Mouse (Mus musculus) ES-Bruce4 (cell line): Measurements from ENCODE around the gene Stx2.
A peak's percentile ranks its signal among the peaks of the same experiment; 100 is the strongest.

Experiments
- CTCF ChIP-seq: IDR thresholded peaks from one replicate; pipeline ENCODE4 v1.8.1; 2011; ENCODE audit warnings: low read depth, low read length
- EP300 ChIP-seq: IDR thresholded peaks from 2 replicates; pipeline ENCODE4 v1.6.1; 2011; ENCODE audit warnings: low read depth, low read length; ENCODE audit not compliant: insufficient read depth

DNA sequence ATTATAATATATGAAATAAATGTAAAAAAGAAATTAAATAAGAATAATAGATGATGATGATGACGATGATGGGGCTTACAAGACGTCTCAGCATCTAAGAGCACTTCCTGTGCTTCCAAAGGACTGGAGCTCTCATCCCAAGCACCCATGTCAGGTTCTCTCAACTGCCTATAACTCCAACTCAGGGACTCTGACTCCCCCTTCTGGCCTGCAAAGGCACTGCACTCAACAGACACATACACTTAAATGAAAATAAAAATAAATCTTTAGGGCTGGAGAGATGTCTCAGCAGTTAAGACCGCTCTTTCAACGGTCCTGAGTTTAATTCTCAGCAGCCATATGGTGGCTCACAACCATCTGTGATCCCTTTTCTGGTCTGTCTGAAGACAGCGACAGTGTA lies 28.3 kb upstream of the Stx2 start:
- TF ChIP-seq EP300 (no peak), CTCF (peak; percentile 29)
